Mouse (Mus musculus): ENCODE measurements around the gene Spi1.

- no peak for TF ChIP-seq CTCF (IDR thresholded peaks at IDR 0.05; ENCODE audit: low read depth, low read length)
- no peak for TF ChIP-seq POLR2A (IDR thresholded peaks at IDR 0.05; ENCODE audit: extremely low read depth, insufficient read depth, low read length)
Measured at GRCm38 (mm10) chr2:91042651-91043398, 39.4 kb upstream of the Spi1 start.

All from liver, adult 2 months (tissue).